Mouse (Mus musculus): ENCODE data around the gene Tlk1. TPM values are rescaled to one million over a fixed set of nuclear protein-coding genes. Genes with fewer than 3 reads are reported as not detected.
A peak's percentile ranks its signal among the peaks of the same experiment; 100 is the strongest.

Tlk1 gene
- polyA plus RNA-seq, 1 experiment: 52.2 TPM

DNA sequence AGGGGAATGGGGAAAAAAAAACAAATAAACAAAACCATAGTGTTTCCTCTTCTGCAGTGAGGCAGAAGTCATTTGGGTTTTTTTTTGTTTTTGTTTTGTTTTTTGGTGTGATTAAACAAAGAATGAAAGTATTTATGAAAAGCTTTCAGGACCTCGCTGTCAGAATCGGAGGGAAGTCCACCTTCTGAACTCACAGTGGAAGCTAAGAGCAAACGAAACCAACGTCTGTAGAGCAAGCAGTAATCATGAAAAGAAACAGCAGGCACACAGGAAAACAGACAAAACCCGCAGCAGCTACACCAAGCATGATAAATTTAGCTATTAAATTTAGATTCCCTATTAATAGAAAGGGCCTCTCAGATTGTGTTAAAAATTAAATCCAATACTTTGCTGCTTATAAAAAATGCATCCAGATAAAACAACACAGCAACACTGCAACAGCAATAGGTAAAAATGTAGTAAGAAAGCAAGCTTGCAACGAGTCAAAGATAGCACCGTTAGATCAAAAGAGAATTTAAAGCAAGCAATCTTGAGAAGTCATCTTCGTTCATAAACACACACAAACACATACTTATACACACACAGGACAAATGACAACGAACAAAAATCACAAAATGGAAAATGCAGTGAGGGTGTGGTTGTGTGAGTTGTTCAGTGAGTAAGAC lies 10.2 kb upstream of the Tlk1 start:
- H3K27ac ChIP-seq (ENCODE audit: insufficient read depth, low read depth, low read length): no peak overlapping the region
- TF ChIP-seq CTCF (IDR thresholded peaks at IDR 0.05; ENCODE audit: low read depth, low read length): no peak
- no peak for TF ChIP-seq POLR2A (IDR thresholded peaks at IDR 0.05; ENCODE audit: borderline replicate concordance, low read depth, low read length)
- no peak overlapping the region for H3K4me3 ChIP-seq (ENCODE audit: insufficient read depth, low read length)
- H3K4me1 ChIP-seq (ENCODE audit: control insufficient read depth, insufficient read depth, low read length): peaks cover 10% of the 10 kb centered on the region

DNA sequence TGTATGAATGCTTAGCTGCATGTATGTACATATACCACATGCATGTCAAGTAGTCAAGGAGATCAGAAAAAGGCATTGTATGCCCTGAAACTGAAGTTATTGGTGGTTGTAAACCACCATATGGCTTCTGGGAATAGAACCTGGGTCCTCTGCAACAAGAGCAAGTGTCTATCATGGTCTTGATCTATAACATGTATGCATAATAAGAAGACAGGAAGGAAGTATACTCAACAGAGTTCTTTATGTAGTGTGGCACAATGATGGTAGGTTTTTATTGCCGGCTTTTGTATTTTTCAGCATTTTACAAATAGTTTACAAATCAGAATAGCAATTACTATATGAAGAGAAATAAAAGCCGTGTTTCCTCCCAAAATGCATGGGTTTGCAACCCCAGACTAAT lies 9.7 kb upstream of the Tlk1 start:
- H3K4me1 ChIP-seq (ENCODE audit: control insufficient read depth, insufficient read depth, low read length): peaks cover 10% of the 10 kb centered on the region
- TF ChIP-seq CTCF (IDR thresholded peaks at IDR 0.05; ENCODE audit: low read depth, low read length) (no peak), POLR2A (IDR thresholded peaks at IDR 0.05; ENCODE audit: borderline replicate concordance, low read depth, low read length) (no peak)
- H3K4me3 ChIP-seq (ENCODE audit: insufficient read depth, low read length): no peak overlapping the region
- no peak overlapping the region for H3K27ac ChIP-seq (ENCODE audit: insufficient read depth, low read depth, low read length)

DNA sequence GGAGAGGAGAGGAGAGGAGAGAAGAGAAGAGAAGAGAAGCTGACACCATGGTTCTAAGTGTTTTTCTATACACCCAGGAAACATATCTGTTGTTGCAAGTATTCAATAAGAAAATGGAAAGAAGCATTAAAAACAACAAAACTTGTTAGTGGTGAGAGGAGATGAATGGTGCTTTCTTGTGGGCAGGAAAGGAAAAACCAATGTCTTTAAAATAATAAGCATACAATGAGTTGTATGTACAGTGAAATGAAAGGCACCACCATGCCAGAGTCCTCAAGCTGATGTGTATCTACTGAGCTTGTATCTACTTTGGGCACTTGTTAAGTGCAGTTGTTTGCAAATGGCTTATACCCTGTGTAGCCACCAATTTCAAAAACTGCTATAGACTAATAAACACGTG lies 7.7 kb upstream of the Tlk1 start:
- TF ChIP-seq POLR2A (IDR thresholded peaks at IDR 0.05; ENCODE audit: borderline replicate concordance, low read depth, low read length): no peak
- Histone ChIP-seq H3K27ac (ENCODE audit: insufficient read depth, low read depth, low read length) (no peak overlapping the region), H3K4me3 (ENCODE audit: insufficient read depth, low read length) (no peak overlapping the region), H3K4me1 (ENCODE audit: control insufficient read depth, insufficient read depth, low read length) (peaks cover 8% of the 10 kb centered on the region)

DNA sequence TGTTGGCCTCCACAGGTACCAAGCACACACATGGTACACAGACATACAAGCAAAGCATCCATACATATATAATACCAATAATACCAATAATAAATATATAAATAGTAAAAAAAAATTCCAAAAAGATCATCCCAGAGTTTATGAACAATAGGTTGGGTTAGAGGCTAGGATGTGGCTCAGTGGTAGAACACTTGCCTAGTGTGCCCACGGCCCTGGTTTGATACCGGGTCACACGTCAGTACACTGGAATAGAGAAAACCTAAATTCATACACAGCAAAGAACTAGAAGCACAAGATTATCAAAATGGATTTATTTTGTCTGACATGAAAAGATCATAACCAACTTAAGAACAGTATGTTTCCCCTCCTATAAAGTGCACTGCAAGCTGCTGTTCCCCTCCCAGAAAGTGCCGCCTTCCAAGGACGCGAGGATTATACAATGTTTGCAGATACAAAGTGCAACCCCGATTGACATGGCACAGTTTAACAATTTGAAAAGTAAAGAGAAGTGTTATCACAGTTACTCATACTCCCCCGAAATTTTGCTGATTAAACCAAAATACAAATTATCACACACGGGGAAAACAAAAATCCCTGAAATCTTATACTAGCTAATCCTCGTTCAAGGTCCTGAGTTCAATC lies 6.3 kb upstream of the Tlk1 start:
- TF ChIP-seq CTCF (IDR thresholded peaks at IDR 0.05; ENCODE audit: low read depth, low read length) (no peak), POLR2A (IDR thresholded peaks at IDR 0.05; ENCODE audit: borderline replicate concordance, low read depth, low read length) (no peak)
- no peak overlapping the region for H3K4me3 ChIP-seq (ENCODE audit: insufficient read depth, low read length)
- no peak overlapping the region for H3K27ac ChIP-seq (ENCODE audit: insufficient read depth, low read depth, low read length)
- H3K4me1 ChIP-seq (ENCODE audit: control insufficient read depth, insufficient read depth, low read length): peaks cover 6% of the 10 kb centered on the region

DNA sequence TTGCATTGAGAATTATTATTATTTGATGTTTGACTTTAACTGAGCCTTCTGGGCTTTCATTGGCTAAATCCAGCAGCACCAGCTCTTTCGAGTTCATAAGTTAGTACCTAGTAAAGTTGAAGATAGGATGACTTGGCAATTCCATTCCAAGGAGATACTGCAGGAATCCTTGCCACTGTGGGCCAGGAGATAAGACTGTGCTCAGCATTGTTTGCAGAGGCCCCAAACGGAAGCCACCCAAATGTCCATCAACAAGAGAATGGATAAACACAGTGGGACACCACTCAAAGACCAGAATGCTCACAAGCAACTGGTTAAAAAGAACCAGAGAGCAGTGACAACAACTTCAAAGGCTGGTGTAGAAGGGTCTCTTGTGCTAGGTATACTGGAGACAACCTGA lies 5.2 kb upstream of the Tlk1 start:
- H3K27ac ChIP-seq (ENCODE audit: insufficient read depth, low read depth, low read length): no peak overlapping the region
- no peak for TF ChIP-seq CTCF (IDR thresholded peaks at IDR 0.05; ENCODE audit: low read depth, low read length)
- no peak for TF ChIP-seq POLR2A (IDR thresholded peaks at IDR 0.05; ENCODE audit: borderline replicate concordance, low read depth, low read length)
- H3K4me3 ChIP-seq (ENCODE audit: insufficient read depth, low read length): no peak overlapping the region
- H3K4me1 ChIP-seq (ENCODE audit: control insufficient read depth, insufficient read depth, low read length): peaks cover 8% of the 10 kb centered on the region

DNA sequence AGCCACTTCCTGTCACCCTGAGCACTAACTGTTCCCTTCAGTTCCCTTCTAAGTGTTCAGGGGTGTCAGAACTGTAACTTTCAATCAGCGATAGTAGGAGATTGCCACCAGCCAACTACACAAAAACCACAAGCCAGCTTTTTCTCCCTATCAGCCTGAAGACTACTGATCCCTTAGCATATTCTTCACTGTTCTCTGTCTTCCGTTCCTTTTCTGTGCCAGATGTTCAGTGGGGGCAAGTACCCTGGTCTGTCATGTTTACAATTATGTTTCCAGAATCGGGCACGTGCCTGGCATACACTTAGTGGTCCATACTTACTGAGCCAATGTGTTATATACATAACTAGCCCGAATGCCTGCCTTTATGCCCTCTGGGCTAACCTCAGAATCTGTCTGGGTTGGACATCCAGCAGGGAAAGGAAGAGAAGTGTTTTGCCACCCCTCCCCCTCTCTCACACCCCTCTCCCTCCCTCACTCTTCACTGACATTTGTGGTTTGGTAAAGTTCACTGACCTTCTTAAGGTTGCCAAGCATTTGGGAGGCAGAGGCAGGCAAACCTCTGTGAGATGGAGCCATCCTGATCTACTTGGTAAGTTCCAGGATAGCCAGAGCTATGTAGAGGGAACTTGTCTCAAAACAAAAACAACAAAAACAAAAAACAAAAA lies 4.5 kb upstream of the Tlk1 start:
- H3K4me1 ChIP-seq (ENCODE audit: control insufficient read depth, insufficient read depth, low read length): peaks cover 8% of the 10 kb centered on the region
- TF ChIP-seq POLR2A (IDR thresholded peaks at IDR 0.05; ENCODE audit: borderline replicate concordance, low read depth, low read length): no peak
- TF ChIP-seq CTCF (IDR thresholded peaks at IDR 0.05; ENCODE audit: low read depth, low read length): no peak
- H3K4me3 ChIP-seq (ENCODE audit: insufficient read depth, low read length): no peak overlapping the region
- H3K27ac ChIP-seq (ENCODE audit: insufficient read depth, low read depth, low read length): no peak overlapping the region

DNA sequence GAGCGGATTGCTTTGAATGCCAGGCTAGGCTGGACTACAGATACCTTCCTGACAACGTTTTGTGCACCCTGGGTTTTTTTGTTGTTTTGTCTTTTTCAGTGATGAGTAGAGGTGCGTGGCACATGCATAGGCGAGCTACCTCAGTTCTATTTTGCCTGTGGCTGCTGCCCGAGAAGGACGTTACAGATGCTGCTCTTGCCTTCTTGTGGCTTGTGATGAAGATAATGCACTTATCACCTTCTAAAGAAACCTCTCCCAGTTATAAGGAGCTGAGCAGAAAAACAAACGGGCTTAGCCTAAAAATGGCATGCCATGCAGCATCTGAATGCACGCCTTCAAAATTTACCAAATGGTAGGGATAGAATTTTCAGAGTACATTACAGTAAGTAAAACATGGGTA lies 2.3 kb upstream of the Tlk1 start:
- H3K27ac ChIP-seq (ENCODE audit: insufficient read depth, low read depth, low read length): no peak overlapping the region
- H3K4me3 ChIP-seq (ENCODE audit: insufficient read depth, low read length): no peak overlapping the region
- no peak for TF ChIP-seq CTCF (IDR thresholded peaks at IDR 0.05; ENCODE audit: low read depth, low read length)
- no peak for TF ChIP-seq POLR2A (IDR thresholded peaks at IDR 0.05; ENCODE audit: borderline replicate concordance, low read depth, low read length)
- peaks cover 6% of the 10 kb centered on the region for H3K4me1 ChIP-seq (ENCODE audit: control insufficient read depth, insufficient read depth, low read length)

DNA sequence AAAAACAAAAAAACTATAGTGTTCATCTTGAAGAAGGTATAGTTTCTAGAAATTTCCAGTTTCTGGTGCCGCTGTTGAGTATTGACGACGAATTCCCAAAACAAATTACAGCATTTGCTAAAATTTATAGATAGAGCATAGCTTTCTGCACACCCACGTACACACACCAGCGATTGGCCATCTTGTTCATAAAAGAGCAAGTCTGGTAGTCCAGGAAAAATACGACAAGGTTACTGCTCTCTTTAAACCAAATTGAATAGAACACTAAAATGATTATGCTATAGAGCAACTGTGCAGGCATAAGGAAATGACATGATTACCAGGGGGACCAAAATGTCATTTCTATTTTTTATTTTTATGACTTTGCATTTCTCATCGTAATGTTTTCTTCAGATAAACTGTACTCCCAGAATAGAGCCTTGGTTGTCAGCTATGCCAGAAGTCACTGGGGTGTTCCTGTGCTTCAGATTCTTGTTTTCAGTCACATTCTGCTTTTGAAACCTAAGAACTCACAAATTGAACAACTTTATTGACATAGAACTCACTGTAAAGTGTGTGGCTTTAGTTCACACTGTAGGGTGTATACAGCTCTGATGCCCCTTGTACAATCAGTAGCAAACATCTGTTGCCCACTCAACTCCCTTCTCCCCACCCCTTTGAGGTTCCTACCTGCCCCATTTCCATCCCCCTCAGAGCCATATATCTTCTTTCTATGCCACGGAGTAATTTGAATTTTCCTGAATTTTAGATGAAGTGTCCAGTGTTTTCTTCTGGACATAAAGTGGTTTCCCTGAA lies 1.1 kb upstream of the Tlk1 start:
- H3K27ac ChIP-seq (ENCODE audit: insufficient read depth, low read depth, low read length): no peak overlapping the region

DNA sequence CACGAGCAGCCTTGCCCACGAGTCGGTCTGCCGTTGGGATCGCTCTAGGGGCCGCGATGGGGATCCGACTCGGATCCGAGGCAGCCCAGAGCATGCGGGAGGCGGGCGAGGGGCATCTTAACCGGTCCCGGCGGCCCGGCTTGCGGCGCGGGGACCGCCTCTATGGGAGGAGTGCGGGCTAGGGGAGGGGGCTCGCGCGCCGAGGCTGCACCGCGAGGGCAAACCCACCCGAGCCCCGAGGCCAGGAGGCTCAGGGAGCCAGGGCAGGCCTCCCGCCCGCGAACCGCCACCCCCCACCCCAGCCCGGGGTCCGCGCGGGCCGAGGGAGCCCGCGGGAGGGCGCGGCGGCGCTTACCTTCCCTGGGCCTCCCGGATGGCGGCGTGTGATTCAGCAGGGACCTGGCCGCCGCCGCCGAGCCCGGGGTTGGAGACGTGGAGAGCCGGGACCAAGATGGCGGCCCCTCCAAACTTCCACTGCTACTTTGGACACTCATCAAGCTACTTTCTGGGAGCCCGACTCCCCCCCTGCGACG lies 624 bp downstream of the Tlk1 start:
- TF ChIP-seq CTCF (IDR thresholded peaks at IDR 0.05; ENCODE audit: low read depth, low read length): no peak
- TF ChIP-seq POLR2A (IDR thresholded peaks at IDR 0.05; ENCODE audit: borderline replicate concordance, low read depth, low read length): no peak
- peak overlapping the region; percentile 91 for H3K4me3 ChIP-seq (ENCODE audit: insufficient read depth, low read length)
- H3K4me1 ChIP-seq (ENCODE audit: control insufficient read depth, insufficient read depth, low read length): peaks cover 14% of the 10 kb centered on the region
- H3K27ac ChIP-seq (ENCODE audit: insufficient read depth, low read depth, low read length): peak overlapping the region; percentile 97

More for the DNA sequence above, 1.1 kb upstream of the Tlk1 start:
- peaks cover 12% of the 10 kb centered on the region for H3K4me1 ChIP-seq (ENCODE audit: control insufficient read depth, insufficient read depth, low read length)
- no peak overlapping the region for H3K4me3 ChIP-seq (ENCODE audit: insufficient read depth, low read length)
- TF ChIP-seq CTCF (IDR thresholded peaks at IDR 0.05; ENCODE audit: low read depth, low read length) (no peak), POLR2A (IDR thresholded peaks at IDR 0.05; ENCODE audit: borderline replicate concordance, low read depth, low read length) (no peak)
